Mouse (Mus musculus) spleen, adult 2 months (tissue): ENCODE data around the gene Ehmt1.

Experiments
- CTCF ChIP-seq: fragments of 200-500 bp; IDR thresholded peaks from 2 replicates; pipeline ENCODE4 v1.5.1; 2011; ENCODE audit warnings: mild to moderate bottlenecking, inconsistent platforms; ENCODE audit not compliant: insufficient read depth, insufficient read length, insufficient replicate concordance; ENCODE audit errors: extremely low read depth
- POLR2A ChIP-seq: fragments of 200-500 bp; IDR thresholded peaks from 2 replicates; pipeline ENCODE4 v1.6.1; 2011; ENCODE audit warnings: low read depth, low read length, inconsistent platforms

DNA sequence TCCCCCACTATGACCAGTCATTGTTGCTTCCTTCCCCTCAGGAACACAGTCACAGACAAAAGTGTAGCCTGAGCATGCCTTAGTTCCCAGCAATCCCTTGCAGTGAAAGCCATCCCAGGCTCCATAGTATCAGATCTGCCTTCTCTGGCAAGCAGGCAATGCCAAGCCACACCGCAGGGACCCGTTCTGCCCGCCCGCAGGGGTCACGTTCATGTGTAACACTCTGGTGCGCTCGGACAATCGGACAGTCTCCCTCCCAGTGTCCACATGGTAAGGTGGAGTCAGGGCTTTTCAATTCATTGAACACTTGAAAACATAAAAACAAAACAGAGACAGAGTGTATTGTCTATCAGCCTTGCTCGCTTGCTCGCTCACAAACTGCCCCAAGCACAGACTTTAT is 111.7 kb downstream of the Ehmt1 start:
- TF ChIP-seq CTCF, result no peak
- TF ChIP-seq POLR2A, result no peak
